Mouse (Mus musculus): ENCODE results near the gene Inpp4b. TPM values are rescaled to one million over a fixed set of nuclear protein-coding genes. Genes with fewer than 3 reads are reported as not detected.
"Not testable (repeated sequence)": the region's sequence is repeated elsewhere in the genome, so short reads cannot be mapped to it uniquely, and the experiment has no call there.

Inpp4b gene
- total and polyA plus RNA-seq, 3 experiments = 7.3 to 73.4 (median 68.9) TPM

GRCm38 (mm10) chr8:82067619-82068018, 725.3 kb downstream of the Inpp4b start:
- intact Hi-C loops (cut with DNase I) = no loop called here
- TF ChIP-seq CTCF (IDR thresholded peaks at IDR 0.05) (no peak), EP300 (IDR thresholded peaks at IDR 0.05; ENCODE audit: insufficient read depth, low read depth, low read length) (no peak), POLR2A (IDR thresholded peaks at IDR 0.05; ENCODE audit: insufficient read depth, low read depth, low read length) (no peak)
- Histone ChIP-seq H3K79me2 (replicated peaks; ENCODE audit: control insufficient read depth, insufficient read depth, low read length) (no peaks in the 10 kb centered on the region), H3K27me3 (ENCODE audit: control insufficient read depth, insufficient read depth, low read length) (no peaks in the 10 kb centered on the region), H3K4me1 (ENCODE audit: control insufficient read depth, insufficient read depth, low read length) (no peaks in the 10 kb centered on the region), H3K4me3 (no peak overlapping the region), H3K9ac (ENCODE audit: low read depth, low read length) (no peak overlapping the region), H3K36me3 (ENCODE audit: control insufficient read depth, insufficient read depth, low read length) (no peaks in the 10 kb centered on the region), H3K27ac (no peak overlapping the region)
- no peak for DNase-seq
- WGBS = 76% methylated on average over 3 of the region's 3 CpGs

DNA sequence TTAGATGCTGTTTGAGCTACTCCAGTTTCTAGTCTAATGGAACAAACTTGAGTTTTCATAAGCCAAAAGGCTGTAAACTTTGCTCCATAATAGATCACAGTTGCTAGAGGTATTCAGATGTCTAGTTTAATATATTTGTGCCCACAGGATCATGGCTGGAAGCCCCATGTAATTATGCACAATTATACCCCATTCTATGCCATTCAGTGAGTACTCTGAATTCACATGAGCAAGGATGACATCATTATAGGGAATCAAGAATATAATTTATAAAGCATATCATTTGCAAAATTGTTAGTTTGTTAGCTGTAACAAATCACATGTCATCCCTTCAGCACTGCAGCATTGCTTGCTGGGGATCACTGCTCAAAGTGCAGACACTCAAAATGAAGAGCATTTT, 736.9 kb downstream of the Inpp4b start:
- Histone ChIP-seq H3K4me3 (no peak overlapping the region), H3K27ac (no peak overlapping the region), H3K4me1 (ENCODE audit: control insufficient read depth, insufficient read depth, low read length) (no peaks in the 10 kb centered on the region), H3K9ac (ENCODE audit: low read depth, low read length) (no peak overlapping the region), H3K27me3 (ENCODE audit: control insufficient read depth, insufficient read depth, low read length) (no peaks in the 10 kb centered on the region), H3K79me2 (replicated peaks; ENCODE audit: control insufficient read depth, insufficient read depth, low read length) (no peaks in the 10 kb centered on the region), H3K36me3 (ENCODE audit: control insufficient read depth, insufficient read depth, low read length) (no peaks in the 10 kb centered on the region)
- intact Hi-C loops (cut with DNase I) = no loop called here
- no peak for DNase-seq
- TF ChIP-seq POLR2A (IDR thresholded peaks at IDR 0.05; ENCODE audit: insufficient read depth, low read depth, low read length) (no peak), EP300 (IDR thresholded peaks at IDR 0.05; ENCODE audit: insufficient read depth, low read depth, low read length) (no peak), CTCF (IDR thresholded peaks at IDR 0.05) (no peak)

GRCm38 (mm10) chr8:82086631-82087030, 744.3 kb downstream of the Inpp4b start:
- DNase-seq; H3K27ac ChIP-seq; H3K9ac ChIP-seq (ENCODE audit: low read depth, low read length); intact Hi-C loops (cut with DNase I); H3K79me2 ChIP-seq (replicated peaks; ENCODE audit: control insufficient read depth, insufficient read depth, low read length); H3K4me1 ChIP-seq (ENCODE audit: control insufficient read depth, insufficient read depth, low read length); H3K4me3 ChIP-seq; H3K36me3 ChIP-seq (ENCODE audit: control insufficient read depth, insufficient read depth, low read length); H3K27me3 ChIP-seq (ENCODE audit: control insufficient read depth, insufficient read depth, low read length): not testable (repeated sequence)
- 65% methylated on average over 7 of the region's 7 CpGs for WGBS

- Histone ChIP-seq H3K36me3 (ENCODE audit: control insufficient read depth, insufficient read depth, low read length) (no peaks in the 10 kb centered on the region), H3K27me3 (ENCODE audit: control insufficient read depth, insufficient read depth, low read length) (no peaks in the 10 kb centered on the region), H3K9ac (ENCODE audit: low read depth, low read length) (no peak overlapping the region), H3K79me2 (replicated peaks; ENCODE audit: control insufficient read depth, insufficient read depth, low read length) (no peaks in the 10 kb centered on the region), H3K4me3 (no peak overlapping the region), H3K27ac (no peak overlapping the region), H3K4me1 (ENCODE audit: control insufficient read depth, insufficient read depth, low read length) (no peaks in the 10 kb centered on the region; the same call in 1 of the 2 replicates)
- no peak for TF ChIP-seq EP300 (IDR thresholded peaks at IDR 0.05; ENCODE audit: insufficient read depth, low read depth, low read length)
- no peak for TF ChIP-seq CTCF (IDR thresholded peaks at IDR 0.05)
- no peak for TF ChIP-seq POLR2A (IDR thresholded peaks at IDR 0.05; ENCODE audit: insufficient read depth, low read depth, low read length)
- 88% methylated on average over 1 of the region's 1 CpGs for WGBS
- intact Hi-C loops (cut with DNase I) = no loop called here
- DNase-seq = no peak
These were observed 748.5 kb downstream of the Inpp4b start for GRCm38 (mm10) chr8:82090901-82091300.

- intact Hi-C loops (cut with DNase I) = no loop called here
- Histone ChIP-seq H3K27ac (no peak overlapping the region), H3K4me1 (ENCODE audit: control insufficient read depth, insufficient read depth, low read length) (no peaks in the 10 kb centered on the region), H3K79me2 (replicated peaks; ENCODE audit: control insufficient read depth, insufficient read depth, low read length) (no peaks in the 10 kb centered on the region), H3K4me3 (no peak overlapping the region), H3K9ac (ENCODE audit: low read depth, low read length) (no peak overlapping the region), H3K36me3 (ENCODE audit: control insufficient read depth, insufficient read depth, low read length) (no peaks in the 10 kb centered on the region), H3K27me3 (ENCODE audit: control insufficient read depth, insufficient read depth, low read length) (no peaks in the 10 kb centered on the region)
- no peak for DNase-seq
- no peak for TF ChIP-seq CTCF (IDR thresholded peaks at IDR 0.05)
- no peak for TF ChIP-seq EP300 (IDR thresholded peaks at IDR 0.05; ENCODE audit: insufficient read depth, low read depth, low read length)
- no peak for TF ChIP-seq POLR2A (IDR thresholded peaks at IDR 0.05; ENCODE audit: insufficient read depth, low read depth, low read length)
These were observed 750.9 kb downstream of the Inpp4b start for GRCm38 (mm10) chr8:82093274-82093673.

DNA sequence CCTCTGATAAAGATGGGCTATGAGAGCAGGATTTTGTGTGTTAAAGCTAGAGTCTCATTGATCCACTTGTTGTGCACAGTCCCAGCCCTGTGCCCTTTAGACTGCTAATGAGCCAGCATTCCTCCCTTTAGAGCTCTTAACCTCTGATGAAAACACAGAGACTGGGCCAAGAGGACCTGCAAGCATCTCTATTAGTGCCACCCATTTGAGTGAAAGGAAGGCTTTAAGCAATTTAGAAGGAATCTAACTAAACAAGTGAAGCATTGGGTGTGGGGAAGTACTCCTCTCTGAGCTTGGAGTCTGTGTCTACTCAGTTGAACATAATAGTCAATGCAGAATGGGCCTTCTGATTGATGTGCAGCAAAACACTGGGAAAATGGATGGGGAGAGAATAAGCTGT, 762.2 kb downstream of the Inpp4b start:
- Histone ChIP-seq H3K27ac (no peak overlapping the region), H3K4me3 (no peak overlapping the region), H3K4me1 (ENCODE audit: control insufficient read depth, insufficient read depth, low read length) (no peaks in the 10 kb centered on the region), H3K9ac (ENCODE audit: low read depth, low read length) (no peak overlapping the region), H3K36me3 (ENCODE audit: control insufficient read depth, insufficient read depth, low read length) (no peaks in the 10 kb centered on the region), H3K27me3 (ENCODE audit: control insufficient read depth, insufficient read depth, low read length) (no peaks in the 10 kb centered on the region), H3K79me2 (replicated peaks; ENCODE audit: control insufficient read depth, insufficient read depth, low read length) (no peaks in the 10 kb centered on the region)
- intact Hi-C loops (cut with DNase I) = no loop called here
- TF ChIP-seq POLR2A (IDR thresholded peaks at IDR 0.05; ENCODE audit: insufficient read depth, low read depth, low read length) (no peak), EP300 (IDR thresholded peaks at IDR 0.05; ENCODE audit: insufficient read depth, low read depth, low read length) (no peak), CTCF (IDR thresholded peaks at IDR 0.05) (no peak)
- DNase-seq = no peak

DNA sequence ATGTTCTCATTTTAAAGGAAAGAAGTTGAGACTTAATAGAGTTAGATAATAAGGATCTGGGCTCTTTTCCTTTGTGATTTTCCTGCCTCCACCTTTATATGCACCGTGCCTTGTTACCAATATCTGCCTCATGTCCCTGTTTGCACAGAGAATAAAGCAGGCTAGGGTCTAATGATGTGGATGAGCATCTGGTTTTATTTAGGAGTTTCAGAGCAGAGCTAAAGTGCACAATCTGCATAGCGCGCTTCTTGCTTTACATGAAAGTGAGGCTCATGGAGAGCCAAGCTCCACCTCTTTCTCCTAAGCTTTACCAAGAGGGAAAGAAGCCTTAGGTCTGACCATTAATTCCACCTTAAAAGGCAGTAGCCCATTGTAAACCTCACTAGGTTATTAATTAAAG, 763.8 kb downstream of the Inpp4b start:
- Histone ChIP-seq H3K79me2 (replicated peaks; ENCODE audit: control insufficient read depth, insufficient read depth, low read length) (no peaks in the 10 kb centered on the region), H3K4me1 (ENCODE audit: control insufficient read depth, insufficient read depth, low read length) (no peaks in the 10 kb centered on the region), H3K9ac (ENCODE audit: low read depth, low read length) (no peak overlapping the region), H3K27me3 (ENCODE audit: control insufficient read depth, insufficient read depth, low read length) (no peaks in the 10 kb centered on the region), H3K27ac (no peak overlapping the region), H3K4me3 (no peak overlapping the region), H3K36me3 (ENCODE audit: control insufficient read depth, insufficient read depth, low read length) (no peaks in the 10 kb centered on the region)
- DNase-seq = no peak
- TF ChIP-seq CTCF (IDR thresholded peaks at IDR 0.05) (no peak), POLR2A (IDR thresholded peaks at IDR 0.05; ENCODE audit: insufficient read depth, low read depth, low read length) (no peak), EP300 (IDR thresholded peaks at IDR 0.05; ENCODE audit: insufficient read depth, low read depth, low read length) (no peak)
- WGBS = 87% methylated on average over 3 of the region's 3 CpGs
- intact Hi-C loops (cut with DNase I) = no loop called here
